In the genomic region with DNA sequence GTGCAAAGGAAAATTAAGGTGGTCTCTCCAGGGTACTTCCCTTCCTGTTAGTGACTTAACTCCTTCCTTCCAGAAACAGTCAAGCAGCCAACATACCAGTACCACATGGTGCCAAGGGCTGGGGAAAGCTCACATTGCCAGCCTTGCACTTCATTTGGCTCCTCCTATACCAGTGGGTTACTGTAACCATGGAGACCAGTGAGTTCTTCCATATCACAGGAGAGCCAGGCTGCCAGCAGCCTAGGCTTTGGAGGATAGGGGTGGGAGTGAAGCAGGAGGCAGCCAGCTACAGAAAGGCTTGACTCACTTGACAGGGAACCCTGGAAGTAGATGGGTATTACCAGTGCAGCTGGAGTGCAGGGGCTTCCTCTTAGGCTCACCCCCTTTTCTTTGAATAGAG, we compare ENCODE assay signal across 10 mouse cellular contexts. TPM values are rescaled to one million over a fixed set of nuclear protein-coding genes. Genes with fewer than 3 reads are reported as not detected.
DNase-seq lines count a peak whose midpoint lies in the region; ATAC-seq and TF ChIP-seq lines count a peak whose summit lies in the region.
"Had no signal": no experiment of that assay in that cellular context is flagged by ENCODE, and none has a peak within 500 bp of the region (broad histone marks: within the 10 kb centered on the region; RNA-seq: fewer than 3 reads in every experiment).

No protein-coding gene starts in this region.

- no peaks in the 10 kb centered on the region for H3K9me3 ChIP-seq in heart, postnatal 0 days (replicated peaks; ENCODE audit: control insufficient read depth, low read length)
- H3K9me3 ChIP-seq in midbrain, embryonic 13.5 days: no peaks in the 10 kb centered on the region

- H3K9ac ChIP-seq in heart, postnatal 0 days (replicated peaks; ENCODE audit: low read depth, low read length): no peak overlapping the region
- no peak overlapping the region for H3K9ac ChIP-seq in midbrain, embryonic 13.5 days (replicated peaks)
- H3K9ac ChIP-seq: liver, embryonic 14.5 days had no signal

- no peaks in the 10 kb centered on the region for H3K36me3 ChIP-seq in heart, postnatal 0 days (replicated peaks; ENCODE audit: control insufficient read depth, insufficient read depth, low read length)
- H3K36me3 ChIP-seq in midbrain, embryonic 13.5 days: peaks cover 6% of the 10 kb centered on the region

- no peak for TF ChIP-seq EP300 in heart, postnatal 0 days (IDR thresholded peaks at IDR 0.05; ENCODE audit: low read depth)

- H3K4me2 ChIP-seq in heart, postnatal 0 days (ENCODE audit: low read depth, low read length): no peak overlapping the region
- H3K4me2 ChIP-seq in midbrain, embryonic 13.5 days (replicated peaks): no peak overlapping the region

- H3K4me3 ChIP-seq in heart, postnatal 0 days (ENCODE audit: low read depth, low read length): no peak overlapping the region
- no peak overlapping the region for H3K4me3 ChIP-seq in midbrain, embryonic 13.5 days (replicated peaks)

- H3K4me1 ChIP-seq in heart, postnatal 0 days (ENCODE audit: control insufficient read depth, insufficient read depth): peaks cover 24% of the 10 kb centered on the region
- peaks cover 9% of the 10 kb centered on the region for H3K4me1 ChIP-seq in midbrain, embryonic 13.5 days (replicated peaks)

- ATAC-seq in heart, postnatal 0 days (ENCODE audit: insufficient read depth, low read depth): peak; percentile 56; the same call in 1 of the 2 replicates
- ATAC-seq in midbrain, embryonic 13.5 days: peak; percentile 71

- no peaks in the 10 kb centered on the region for H3K27me3 ChIP-seq in heart, postnatal 0 days (ENCODE audit: control insufficient read depth, insufficient read depth, low read length)
- no peaks in the 10 kb centered on the region for H3K27me3 ChIP-seq in midbrain, embryonic 13.5 days

- no peak overlapping the region for H3K27ac ChIP-seq in heart, postnatal 0 days (ENCODE audit: low read depth)
- no peak overlapping the region for H3K27ac ChIP-seq in midbrain, embryonic 13.5 days
- H3K27ac ChIP-seq: liver, embryonic 14.5 days had no signal

- no peak for TF ChIP-seq CTCF in heart, postnatal 0 days (IDR thresholded peaks at IDR 0.05; ENCODE audit: low read depth)

- DNase-seq in heart, postnatal 0 days (ENCODE audit: low spot score): no peak
- no peak for DNase-seq in heart, adult 18-20 months
- peak; percentile 29 for DNase-seq in NIH3T3 (ENCODE audit: low read depth)
- DNase-seq in frontal cortex, postnatal 10 days (ENCODE audit: low spot score in 2 of 2): peak; percentile 56 to 73
- DNase-seq in B cell, adult 2 months: no peak
- DNase-seq in cerebellum, postnatal 36 days: no peak
- DNase-seq in ovary, postnatal 14 days (ENCODE audit: low spot score): no peak
- DNase-seq: adrenal gland, postnatal 25 days had no signal

RNA-seq across cellular contexts. Expression of a gene that starts 31.9 kb away (rescaled TPM):
- total RNA-seq in heart, postnatal 0 days (2014; rRNA removed; ENCODE audit: low replicate concordance): 18.5 and 40.0 TPM in 2 replicates
- polyA plus RNA-seq in heart, postnatal 0 days (2015; fragmentation: Nextera tagmentation; extraction: Ambion mirVana): 8.5 and 9.7 TPM in 2 replicates
- 1 to 10 TPM; 4.0 to 6.5 TPM for total RNA-seq in heart, adult 18-20 months (2021)
- 41.1 and 52.8 TPM in 2 replicates for polyA plus RNA-seq in midbrain, embryonic 13.5 days (2015; fragmentation: Nextera tagmentation; extraction: Ambion mirVana)

RNA-seq across cellular contexts. Expression of a gene that starts 42.6 kb away (rescaled TPM):
- 33.6 and 35.2 TPM in 2 replicates for total RNA-seq in heart, postnatal 0 days (2014; rRNA removed; ENCODE audit: low replicate concordance)
- polyA plus RNA-seq in heart, postnatal 0 days (2015; fragmentation: Nextera tagmentation; extraction: Ambion mirVana): 17.8 and 19.3 TPM in 2 replicates
- 10 to 100 TPM; 43.3 to 49.9 TPM for total RNA-seq in heart, adult 18-20 months (2021)
- polyA plus RNA-seq in midbrain, embryonic 13.5 days (2015; fragmentation: Nextera tagmentation; extraction: Ambion mirVana): 40.7 and 47.1 TPM in 2 replicates

RNA-seq across cellular contexts. Expression of a gene that starts 58.1 kb away (rescaled TPM):
- total RNA-seq in heart, postnatal 0 days (2014; rRNA removed; ENCODE audit: low replicate concordance): 30.2 and 44.0 TPM in 2 replicates
- 27.8 and 30.4 TPM in 2 replicates for polyA plus RNA-seq in heart, postnatal 0 days (2015; fragmentation: Nextera tagmentation; extraction: Ambion mirVana)
- 10 to 100 TPM; 14.2 to 14.9 TPM for total RNA-seq in heart, adult 18-20 months (2021)
- polyA plus RNA-seq in midbrain, embryonic 13.5 days (2015; fragmentation: Nextera tagmentation; extraction: Ambion mirVana): 73.7 and 74.6 TPM in 2 replicates

Comparison
In these comparisons a context has a peak if more than half of its experiments do, and no peak if none do; other contexts are left out.
1. DNase-seq: peak in NIH3T3 (single experiment) and frontal cortex, postnatal 10 days (2 of 2); none in heart, postnatal 0 days (single experiment), heart, adult 18-20 months (0 of 2), B cell, adult 2 months (0 of 2), cerebellum, postnatal 36 days (0 of 2) and ovary, postnatal 14 days (single experiment).